Mouse (Mus musculus) left cerebral cortex, adult 11 months (tissue): ENCODE results near the gene Nup133.
A peak's percentile ranks its signal among the peaks of the same experiment; 100 is the strongest.

ENCODE experiments used
- DNase-seq: peaks from one replicate; pipeline ENCODE4 v3.0.0; 2022; ENCODE audit warnings: low spot score

Nup133 gene

DNA sequence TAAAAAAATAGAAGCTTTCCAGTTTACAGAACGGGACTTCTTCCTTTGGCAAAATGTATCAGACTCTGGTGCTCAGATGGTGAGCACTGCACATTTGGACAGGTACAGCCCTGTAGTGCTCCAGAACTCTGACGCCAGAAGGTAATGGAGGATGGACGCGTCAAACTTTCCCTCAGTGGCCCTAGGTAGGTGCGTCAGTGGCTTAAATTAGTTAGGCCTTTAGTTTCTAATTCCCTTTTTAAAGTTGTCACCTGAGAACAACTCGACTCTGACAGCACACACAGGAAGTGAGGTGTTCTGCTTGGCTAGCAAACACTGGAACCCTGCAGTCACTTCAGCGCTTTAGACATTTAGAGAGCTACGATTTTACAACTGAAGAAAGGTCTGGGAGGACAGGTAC lies 4.6 kb upstream of the Nup133 start:
- DNase-seq: no peak

DNA sequence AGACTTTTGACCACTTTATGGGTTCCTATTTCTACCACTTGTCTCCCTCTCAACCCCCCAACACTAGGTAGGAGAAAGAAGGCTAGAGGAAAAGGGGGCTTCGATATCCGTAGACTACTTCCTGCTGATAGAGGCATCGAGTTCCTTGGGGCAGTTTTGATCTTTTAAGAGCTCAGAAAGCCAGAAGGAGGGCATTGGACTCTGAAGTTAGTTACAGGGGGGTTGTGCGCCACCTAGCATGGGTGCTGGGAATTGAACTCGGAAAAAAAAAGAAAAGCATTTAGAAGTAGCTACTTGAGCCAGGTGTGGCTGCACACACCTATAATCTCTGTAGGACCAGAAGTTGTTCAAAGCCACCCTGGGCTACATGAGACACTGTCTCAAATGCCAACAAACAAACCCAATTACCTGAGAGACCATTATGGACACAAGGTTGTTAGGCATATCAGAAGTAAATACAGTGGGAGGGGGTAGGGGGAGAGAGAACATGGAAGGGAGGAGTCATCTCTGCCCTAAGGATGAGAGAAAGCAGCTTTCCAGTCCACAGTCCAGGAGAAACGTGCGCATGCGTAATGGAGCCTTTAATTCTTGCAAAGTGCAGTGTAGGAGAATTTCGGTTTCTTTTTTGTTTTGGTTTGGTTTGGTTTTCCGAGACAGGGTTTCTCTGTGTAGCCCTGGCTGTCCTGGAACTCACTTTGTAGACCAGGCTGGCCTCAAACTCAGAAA lies 1.2 kb upstream of the Nup133 start:
- peak; percentile 27 for DNase-seq

DNA sequence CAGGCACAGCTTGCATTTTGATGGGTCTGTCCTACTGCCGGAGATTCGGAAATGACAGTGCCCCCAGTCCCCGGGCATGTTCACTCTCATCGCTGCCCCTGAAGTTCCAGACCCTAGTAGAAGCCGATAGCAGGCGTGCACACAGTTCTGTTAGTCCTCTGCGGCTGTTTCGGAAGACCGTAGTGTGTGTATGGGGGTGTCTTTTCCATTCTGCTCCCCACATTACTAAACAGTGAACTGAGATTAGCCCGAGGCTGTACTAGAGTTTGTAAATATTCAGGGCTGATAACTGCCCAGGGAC lies 571 bp upstream of the Nup133 start:
- no peak for DNase-seq

GRCm38 (mm10) chr8:123929026-123929425 lies 20.0 kb downstream of the Nup133 start:
- no peak for DNase-seq

DNA sequence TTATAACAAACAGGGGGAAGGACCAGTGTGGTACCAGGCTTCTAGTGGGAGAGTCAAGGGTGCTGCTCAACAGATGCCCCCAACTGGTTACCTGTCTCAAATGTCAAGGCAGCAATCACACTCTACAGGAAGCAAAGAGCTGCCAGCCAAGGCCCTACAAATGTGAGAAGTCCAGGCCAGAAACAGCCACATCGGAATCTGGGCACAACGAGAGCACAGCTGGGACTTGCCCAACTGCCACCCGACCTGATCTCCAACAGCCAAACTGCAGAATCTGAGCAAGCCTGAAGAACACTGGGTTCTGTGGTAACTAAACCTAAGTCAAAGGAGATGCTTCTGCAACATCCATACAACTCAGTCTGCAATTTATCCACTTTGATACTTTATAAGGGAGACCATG lies 23.4 kb downstream of the Nup133 start:
- no peak for DNase-seq

DNA sequence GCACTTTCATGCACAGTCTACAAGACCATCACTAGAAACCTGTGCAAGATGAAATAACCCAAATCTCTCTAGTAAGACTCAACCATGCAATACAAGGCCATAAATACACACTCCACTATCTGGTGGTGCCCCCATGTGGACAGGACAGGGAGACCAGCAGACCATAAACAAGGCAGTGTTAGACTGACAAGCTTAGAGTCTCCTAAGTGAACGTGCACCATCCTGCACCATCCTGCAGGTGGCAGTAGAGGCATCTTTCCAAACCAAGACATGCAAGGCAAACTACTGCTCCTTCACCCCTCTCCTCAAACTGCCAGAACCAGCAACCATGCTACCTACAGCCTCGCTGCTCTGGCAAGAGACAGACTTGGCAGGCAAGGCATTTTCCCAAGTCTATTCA lies 24.3 kb downstream of the Nup133 start:
- peak; percentile 80 for DNase-seq

DNA sequence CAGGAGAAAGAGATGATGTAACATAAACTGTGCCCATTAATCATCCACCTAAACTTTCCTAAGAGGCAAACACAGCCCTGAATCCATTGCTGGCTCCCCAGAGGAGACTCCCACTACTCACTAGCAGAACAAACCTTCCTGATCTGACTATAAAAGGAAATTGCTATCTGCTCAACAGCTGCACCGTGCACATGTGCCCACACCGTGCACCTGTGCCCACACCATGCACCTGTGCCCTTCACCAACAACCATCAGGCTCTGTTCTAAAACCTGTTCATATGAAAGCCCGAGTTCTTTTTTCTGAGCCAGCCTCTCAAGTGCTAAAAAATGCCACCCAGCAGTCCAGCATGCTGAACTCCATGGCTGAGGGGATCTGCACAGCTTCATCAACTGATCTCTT lies 34.4 kb downstream of the Nup133 start:
- DNase-seq: no peak

DNA sequence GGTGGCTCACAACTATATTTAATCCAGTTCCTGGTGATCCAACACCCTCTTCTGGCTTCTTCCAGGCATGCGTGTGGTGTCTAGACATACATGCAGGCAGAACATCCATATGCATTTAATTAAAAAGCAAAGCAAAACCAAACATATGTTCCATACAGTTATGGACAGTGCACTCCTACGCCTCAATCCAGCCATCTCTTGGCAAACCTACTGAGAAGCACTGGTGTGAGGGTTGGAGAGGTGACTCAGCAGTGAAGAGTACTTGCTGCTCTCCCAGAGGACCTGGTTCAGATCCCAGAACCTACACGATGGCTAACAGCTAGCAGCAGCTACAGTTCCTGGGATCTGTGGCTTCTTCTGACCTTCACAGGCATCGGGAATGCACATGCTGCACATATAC lies 36.8 kb downstream of the Nup133 start:
- DNase-seq: peak; percentile 33

DNA sequence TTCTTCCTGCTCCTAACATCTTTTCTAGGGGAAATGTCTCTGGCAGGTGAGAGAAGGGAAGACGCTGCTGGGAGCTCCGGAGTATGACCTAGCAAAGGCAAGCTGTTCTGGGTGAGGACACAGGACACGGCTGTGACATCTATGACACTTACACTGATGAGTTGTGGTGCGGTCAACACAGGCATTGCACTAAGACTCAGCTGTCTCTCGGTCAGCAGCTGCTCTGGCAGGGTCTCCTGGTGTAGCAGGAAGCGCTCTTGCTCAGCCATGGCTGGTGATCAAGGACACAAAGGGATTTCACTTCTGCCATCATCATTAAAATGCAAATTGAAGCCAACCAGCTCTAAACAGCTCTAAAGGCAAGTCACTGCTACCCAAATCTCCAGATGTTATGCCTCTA lies 41.5 kb downstream of the Nup133 start:
- DNase-seq: no peak

- DNase-seq: no peak
Observed at GRCm38 (mm10) chr8:123902653-123903052, 46.4 kb downstream of the Nup133 start.

DNA sequence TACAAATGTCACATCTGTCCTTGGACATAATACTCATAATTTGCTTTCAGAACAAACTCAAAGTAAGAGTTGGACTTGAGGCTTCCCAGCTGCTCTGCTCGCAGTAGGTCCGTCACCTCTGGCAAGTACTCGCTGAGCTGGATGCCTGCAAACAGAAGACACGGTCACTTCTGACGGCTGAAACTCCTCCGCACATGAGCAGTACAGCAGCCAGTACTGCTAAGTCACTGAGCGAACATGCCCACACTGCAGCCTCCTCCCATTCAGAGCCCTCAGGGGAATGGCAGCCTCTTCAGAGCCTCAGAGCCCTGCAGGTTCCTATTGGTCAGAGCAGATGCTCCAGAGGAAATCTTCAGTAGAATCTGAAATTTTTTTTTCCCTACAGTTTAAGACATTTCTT lies 49.7 kb downstream of the Nup133 start:
- DNase-seq: no peak

DNA sequence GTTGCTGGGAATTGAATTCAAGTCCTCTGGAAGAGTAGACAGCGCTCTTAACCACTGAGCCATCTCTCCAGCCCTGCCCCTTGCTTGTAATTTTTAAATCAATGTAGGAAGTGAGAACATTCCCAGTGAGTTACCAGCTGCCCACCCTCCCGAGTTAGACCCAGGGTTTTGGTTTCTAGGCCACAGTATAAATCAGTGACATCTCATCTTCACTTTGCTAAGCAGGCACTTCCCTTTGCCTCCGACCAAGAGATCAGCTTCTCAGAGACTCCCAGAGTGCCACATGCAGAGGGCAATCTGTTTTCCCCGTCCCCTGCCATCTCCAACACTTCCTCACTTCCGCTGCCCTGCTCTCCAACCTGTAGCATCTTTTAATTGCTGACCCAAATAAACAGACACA lies 50.5 kb downstream of the Nup133 start:
- DNase-seq: no peak

- DNase-seq: no peak
Observed at GRCm38 (mm10) chr8:123896774-123897173, 52.3 kb downstream of the Nup133 start.

DNA sequence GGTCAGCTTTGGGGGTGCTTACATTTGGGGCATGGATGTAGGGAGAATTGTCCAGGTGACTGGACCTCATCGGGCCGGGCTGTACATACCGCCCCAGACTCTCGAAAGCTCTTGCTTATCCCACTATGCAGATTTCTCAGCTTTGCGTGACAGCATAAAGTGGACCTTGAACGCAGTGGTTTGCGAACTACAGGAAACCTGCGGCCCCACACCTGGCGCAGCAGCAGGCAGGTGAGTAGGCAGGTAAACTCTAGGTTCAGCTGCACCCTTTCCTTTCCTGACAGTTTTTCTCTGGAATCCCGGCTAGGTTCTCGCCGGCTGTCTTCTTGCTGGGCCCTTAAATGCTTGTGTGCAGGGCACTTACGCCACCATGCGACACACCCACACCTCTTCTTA lies 52.7 kb downstream of the Nup133 start:
- no peak for DNase-seq

DNA sequence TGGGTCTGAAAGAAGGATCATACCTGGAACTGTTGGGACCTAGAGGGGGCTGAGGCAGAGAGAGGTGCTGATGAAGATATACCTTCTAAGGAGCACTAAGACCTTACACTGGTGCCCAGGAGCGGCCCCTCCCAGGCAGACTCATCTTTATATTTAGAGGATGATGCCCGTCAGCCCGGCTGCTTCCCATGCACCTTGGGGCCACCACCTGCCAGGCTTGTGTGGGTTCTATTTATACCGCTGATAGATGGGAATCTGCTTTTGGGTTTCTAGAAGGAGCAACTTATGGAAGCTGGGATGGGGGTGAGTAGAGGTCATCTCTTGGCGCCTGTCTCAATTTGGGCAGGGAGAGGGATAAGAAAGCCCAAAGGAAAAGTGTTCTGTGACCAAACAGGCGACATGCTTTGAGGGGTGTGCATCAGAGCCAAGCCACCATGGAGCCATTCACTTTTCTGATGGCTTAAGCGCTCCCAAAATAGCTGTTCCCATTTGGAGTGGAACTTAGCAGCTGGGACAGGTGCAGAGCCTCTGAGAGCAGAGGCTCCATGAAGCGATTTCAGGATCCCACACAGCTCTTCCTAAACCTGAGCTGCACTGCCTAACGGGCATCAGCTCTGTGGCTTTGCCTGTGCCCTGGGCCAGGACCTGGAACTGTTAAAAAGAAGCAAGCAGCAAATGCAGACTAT lies 53.2 kb downstream of the Nup133 start:
- no peak for DNase-seq

DNA sequence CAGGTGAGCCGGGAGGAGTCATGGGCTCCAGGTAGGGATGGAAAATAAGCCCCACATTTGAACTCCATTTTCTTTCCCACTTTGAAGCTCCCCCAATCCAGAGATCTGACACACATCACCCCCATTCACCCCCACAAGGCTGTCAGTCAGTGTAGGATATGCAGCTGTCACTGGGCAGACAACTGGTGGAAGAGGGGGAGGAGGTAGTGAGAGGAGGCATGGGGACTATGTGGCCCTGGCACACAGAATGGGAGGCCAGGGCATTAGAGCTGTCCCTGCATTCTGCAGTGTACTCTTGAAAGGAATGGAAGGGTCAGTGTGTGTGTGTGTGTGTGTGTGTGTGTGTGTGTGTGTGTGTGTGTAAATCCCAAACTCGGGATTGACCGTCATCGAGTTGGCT lies 53.8 kb downstream of the Nup133 start:
- no peak for DNase-seq

DNA sequence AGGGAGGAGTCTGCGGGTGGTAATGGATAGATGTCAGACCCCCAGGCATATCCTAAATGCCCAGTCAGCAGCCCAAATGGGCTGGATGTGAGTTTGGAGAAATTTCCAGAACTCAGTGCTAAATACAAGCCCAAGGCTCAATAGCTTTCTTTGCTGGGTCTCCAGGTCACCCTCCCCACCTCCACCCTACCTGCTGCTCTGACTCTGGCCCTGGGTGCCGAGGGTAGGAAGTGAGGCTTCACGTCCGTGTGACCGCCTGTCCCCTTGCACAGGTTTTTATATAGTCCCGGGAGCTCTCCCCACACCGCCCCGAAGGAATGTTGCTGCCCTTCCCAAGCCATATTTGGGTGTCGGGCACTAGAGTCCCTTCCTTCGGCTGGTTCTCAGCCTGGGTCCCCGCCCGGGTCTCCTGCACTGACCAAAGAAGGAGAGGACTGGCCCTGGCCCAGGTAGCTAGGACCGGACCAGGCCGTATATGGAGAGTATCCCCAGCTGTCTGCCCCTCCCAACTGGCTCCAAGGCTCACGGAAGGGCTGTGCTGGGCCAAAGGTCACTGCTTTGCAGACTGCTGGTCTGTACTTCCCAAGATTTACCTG lies 54.5 kb downstream of the Nup133 start, which contains the start of gene Acta1:
Gene Acta1 (minus strand): TSS at position 250 of the 596 bp plus-strand sequence.
- no peak for DNase-seq

DNA sequence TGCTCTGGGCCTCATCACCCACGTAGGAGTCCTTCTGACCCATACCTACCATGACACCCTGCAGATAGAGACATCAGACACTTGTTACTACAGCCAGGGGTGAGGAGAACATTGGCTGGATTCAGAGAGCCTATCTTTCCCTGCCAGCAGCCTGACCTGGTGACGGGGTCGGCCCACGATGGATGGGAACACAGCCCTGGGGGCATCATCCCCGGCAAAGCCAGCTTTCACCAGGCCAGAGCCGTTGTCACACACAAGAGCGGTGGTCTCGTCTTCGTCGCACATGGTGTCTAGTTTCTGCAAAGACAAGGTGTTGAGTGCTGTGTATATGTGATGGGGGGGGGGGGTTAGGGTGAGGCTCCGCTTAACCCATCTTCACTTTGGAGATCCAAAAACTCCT lies 55.7 kb downstream of the Nup133 start:
- DNase-seq: no peak

DNA sequence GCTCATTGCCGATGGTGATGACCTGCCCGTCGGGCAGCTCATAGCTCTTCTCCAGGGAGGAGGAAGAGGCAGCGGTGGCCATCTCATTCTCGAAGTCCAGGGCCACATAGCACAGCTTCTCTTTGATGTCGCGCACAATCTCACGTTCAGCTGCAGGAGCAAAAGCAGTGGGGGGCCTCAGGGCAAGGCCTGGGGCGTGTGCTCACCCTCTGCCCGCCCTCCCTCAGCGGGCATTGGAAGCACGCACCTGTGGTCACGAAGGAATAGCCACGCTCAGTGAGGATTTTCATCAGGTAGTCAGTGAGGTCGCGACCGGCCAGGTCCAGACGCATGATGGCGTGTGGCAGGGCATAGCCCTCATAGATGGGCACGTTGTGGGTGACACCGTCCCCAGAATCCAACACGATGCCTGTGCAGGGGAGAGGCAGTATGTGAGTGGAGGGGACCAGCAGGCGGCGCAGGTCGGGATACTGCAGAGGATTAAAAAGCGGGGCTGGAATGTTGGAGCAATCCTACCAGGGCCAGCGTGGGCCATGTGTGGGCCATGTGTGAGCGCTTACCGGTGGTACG lies 56.4 kb downstream of the Nup133 start:
- no peak for DNase-seq

DNA sequence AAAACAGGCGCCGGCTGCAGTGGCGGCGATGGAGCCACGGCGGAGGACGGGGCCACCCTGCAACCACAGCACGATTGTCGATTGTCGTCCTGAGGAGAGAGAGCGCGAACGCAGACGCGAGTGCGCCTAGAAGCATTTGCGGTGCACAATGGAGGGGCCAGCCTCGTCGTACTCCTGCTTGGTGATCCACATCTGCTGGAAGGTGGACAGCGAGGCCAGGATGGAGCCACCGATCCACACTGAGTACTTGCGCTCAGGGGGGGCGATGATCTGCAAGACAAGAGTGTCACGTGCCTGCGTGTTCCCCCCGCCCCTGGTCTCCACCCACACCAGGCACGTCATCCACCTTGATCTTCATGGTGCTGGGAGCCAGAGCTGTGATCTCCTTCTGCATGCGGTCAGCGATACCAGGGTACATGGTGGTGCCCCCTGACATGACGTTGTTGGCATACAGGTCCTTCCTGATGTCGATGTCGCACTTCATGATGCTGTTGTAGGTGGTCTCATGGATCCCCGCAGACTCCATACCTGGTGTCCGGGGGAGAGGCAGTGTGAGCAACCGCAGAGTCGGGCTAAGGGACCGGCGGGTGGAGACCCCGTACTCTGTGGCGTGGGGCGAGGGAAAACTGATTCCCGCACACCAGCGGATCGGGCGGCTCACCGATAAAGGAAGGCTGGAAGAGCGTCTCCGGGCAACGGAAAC lies 57.0 kb downstream of the Nup133 start:
- peak; percentile 80 for DNase-seq

GRCm38 (mm10) chr8:123891271-123891670 lies 57.8 kb downstream of the Nup133 start:
- no peak for DNase-seq

GRCm38 (mm10) chr8:123889797-123890196 lies 59.3 kb downstream of the Nup133 start:
- DNase-seq: no peak

- no peak for DNase-seq
Observed at GRCm38 (mm10) chr8:123887956-123888355, 61.1 kb downstream of the Nup133 start.
